Mouse (Mus musculus) kidney, embryonic 15.5 days (tissue): ENCODE measurements around the gene Gm15080. TPM values are rescaled to one million over a fixed set of nuclear protein-coding genes. Genes with fewer than 3 reads are reported as not detected.
"Not testable (repeated sequence)": the region's sequence is repeated elsewhere in the genome, so short reads cannot be mapped to it uniquely, and the experiment has no call there.

Experiments
- ATAC-seq: fragments of 200-750 bp; cut with Nextera tagmentation; replicated peaks from 2 replicates; pipeline ENCODE4 v1.8.0; 2017; ENCODE audit warnings: moderate TSS enrichment; ENCODE audit not compliant: low FRiP score
- H3K27ac ChIP-seq: fragments of 300-500 bp; sonication (generic); 2 replicates; pipeline ENCODE4 v1.5.1; 2015; ENCODE audit warnings: mild to moderate bottlenecking, inconsistent platforms
- H3K27me3 ChIP-seq: fragments of 300-500 bp; sonication (generic); 2 replicates; pipeline ENCODE4 v1.6.1; 2015; ENCODE audit warnings: inconsistent platforms
- H3K36me3 ChIP-seq: fragments of 300-500 bp; sonication (generic); 2 replicates; pipeline ENCODE4 v1.6.1; 2015; ENCODE audit warnings: inconsistent platforms
- H3K4me1 ChIP-seq: fragments of 300-500 bp; sonication (generic); 2 replicates; pipeline ENCODE4 v1.6.1; 2015; ENCODE audit warnings: inconsistent platforms
- H3K4me2 ChIP-seq: fragments of 300-500 bp; sonication (generic); 2 replicates; pipeline ENCODE4 v1.6.1; 2015; ENCODE audit warnings: moderate library complexity, mild to moderate bottlenecking, inconsistent platforms
- H3K4me3 ChIP-seq: fragments of 300-500 bp; sonication (generic); replicated peaks from 2 replicates; pipeline ENCODE4 v1.5.1; 2015; ENCODE audit warnings: mild to moderate bottlenecking, inconsistent platforms
- H3K9ac ChIP-seq: fragments of 300-500 bp; sonication (generic); 2 replicates; pipeline ENCODE4 v1.6.1; 2015; ENCODE audit warnings: mild to moderate bottlenecking, inconsistent platforms
- H3K9me3 ChIP-seq: fragments of 300-500 bp; sonication (generic); replicated peaks from 2 replicates; pipeline ENCODE4 v1.6.1; 2016; ENCODE audit warnings: inconsistent platforms
- whole genome bisulfite sequencing: fragments of 180-500 bp; shearing (Covaris S2); methylation state at CpG from one replicate; pipeline ENCODE4 v1.1.7; 2015; ENCODE audit warnings: mixed read lengths; 5-methylcytosine and 5-hydroxymethylcytosine counted together
- polyA plus RNA-seq: library from polyadenylated mRNA; unstranded; fragments of >200 nt; fragmentation: Nextera tagmentation; extraction: Ambion mirVana; gene quantifications from 2 replicates; pipeline ENCODE4 v1.2.1, GENCODE M21; 2015

The Gm15080 gene
- polyA plus RNA-seq, result not detected in 2 replicates

DNA sequence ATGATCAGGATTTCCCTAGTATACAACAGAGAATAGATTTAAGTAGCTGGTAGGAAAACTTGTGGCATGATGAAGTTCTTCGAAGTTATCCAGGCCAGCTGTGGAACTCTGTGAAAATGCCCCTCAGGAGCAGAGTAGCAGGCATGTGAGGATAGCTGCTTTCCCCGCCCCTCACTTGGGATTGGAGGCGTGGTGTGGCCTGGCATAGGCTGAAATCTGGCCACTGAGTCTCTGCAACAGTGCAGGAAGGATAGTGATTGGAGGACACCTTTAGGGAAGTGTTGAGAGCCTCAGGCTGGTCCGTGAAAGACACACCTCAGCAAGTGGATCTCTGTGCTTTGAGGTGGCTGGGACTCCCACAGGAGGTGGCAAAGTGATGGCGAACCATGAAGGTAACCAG, at the start of gene Gm15080:
TSS of gene Gm15080 (plus strand) at position 301 of the 400 bp plus-strand sequence.
- H3K4me2 ChIP-seq, H3K27me3 ChIP-seq: not testable (repeated sequence)
- WGBS, result 77% methylated on average over 2 of the region's 5 CpGs

More for the DNA sequence above, at the start of gene Gm15080:
- not testable (repeated sequence) for H3K27ac ChIP-seq, H3K9me3 ChIP-seq, H3K36me3 ChIP-seq, H3K4me3 ChIP-seq, H3K9ac ChIP-seq, H3K4me1 ChIP-seq, ATAC-seq

Other genes starting within 250 kb of the Gm15080 start
- gene Gm15128, start 227.0 kb upstream of the Gm15080 start, polyA plus RNA-seq, result not detected in 2 replicates
- gene Gm15107, start 187.7 kb downstream of the Gm15080 start, polyA plus RNA-seq, result not detected in 2 replicates